9 mouse cellular contexts compared by ENCODE assay signal in the genomic region with DNA sequence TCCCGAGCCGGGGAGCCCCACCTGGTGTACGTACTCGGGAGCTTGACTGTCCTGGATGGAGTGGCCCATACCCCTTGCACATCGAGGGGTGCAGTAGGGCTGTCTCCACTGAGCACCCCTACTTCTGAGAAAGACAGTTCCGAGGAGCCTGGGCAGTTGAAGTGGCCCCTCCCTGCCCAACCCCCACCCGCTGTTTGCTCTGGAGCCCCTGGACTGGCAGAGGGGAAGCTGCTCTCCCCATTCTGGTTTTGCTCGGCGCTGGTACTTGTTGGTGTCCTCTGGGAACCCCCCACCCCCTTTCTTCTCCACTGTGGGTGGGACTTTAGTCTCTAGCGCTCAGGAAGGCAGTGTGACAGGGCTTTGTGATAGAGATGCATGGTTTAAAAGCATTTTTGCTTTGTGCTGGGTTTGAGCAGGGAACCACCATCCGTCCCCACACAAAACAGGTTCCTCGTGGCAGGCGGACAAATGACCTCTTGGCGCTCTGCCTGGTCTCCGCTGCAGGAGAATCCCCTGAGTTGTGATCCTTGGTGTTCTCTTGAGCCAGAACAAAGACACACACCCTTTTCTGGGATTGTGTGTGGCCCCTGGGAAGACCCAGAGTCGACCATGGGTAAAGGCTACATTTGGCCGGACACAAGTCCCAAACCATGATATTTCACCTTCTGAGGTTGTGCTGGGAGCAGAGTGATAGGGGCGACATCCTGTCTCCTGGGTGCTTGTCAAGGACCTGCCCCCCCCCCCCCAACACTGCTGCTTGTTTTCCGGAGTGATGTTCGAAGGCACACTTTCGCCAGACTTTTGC. TPM values are rescaled to one million over a fixed set of nuclear protein-coding genes. Genes with fewer than 3 reads are reported as not detected.
A peak's percentile ranks its signal among the peaks of the same experiment; 100 is the strongest.
DNase-seq lines count a peak whose midpoint lies in the region; ATAC-seq lines count a peak whose summit lies in the region.
"Had no signal": no experiment of that assay in that cellular context is flagged by ENCODE, and none has a peak within 500 bp of the region (broad histone marks: within the 10 kb centered on the region; RNA-seq: fewer than 3 reads in every experiment).

No protein-coding gene starts in this region.

- peaks cover 11% of the 10 kb centered on the region; the same call in 1 of the 2 replicates for H3K27me3 ChIP-seq in heart, embryonic 14.5 days (ENCODE audit: control insufficient read depth, insufficient read depth, low read length)
- no peaks in the 10 kb centered on the region for H3K27me3 ChIP-seq in forebrain, embryonic 16.5 days (replicated peaks; ENCODE audit: control insufficient read depth, insufficient read depth, low read length)
- 0 out of 2 replicates have a peak, but pooled peaks cover 5% of the 10 kb centered on the region for H3K27me3 ChIP-seq in liver, embryonic 11.5 days (replicated peaks; ENCODE audit: control insufficient read depth, insufficient read depth, low read length)

- no peak for ATAC-seq in heart, embryonic 14.5 days (ENCODE audit: insufficient number of reproducible peaks, insufficient read depth, low FRiP score, low read depth)
- peak; percentile 62 for ATAC-seq in forebrain, embryonic 16.5 days
- ATAC-seq in liver, embryonic 11.5 days (replicated peaks; ENCODE audit: low FRiP score) = peak; percentile 35; the same call in 1 of the 2 replicates
- ATAC-seq: Patski had no signal

- H3K4me2 ChIP-seq in heart, embryonic 14.5 days (ENCODE audit: low read length) = peak overlapping the region; percentile 96
- peak overlapping the region; percentile 63 for H3K4me2 ChIP-seq in forebrain, embryonic 16.5 days (ENCODE audit: low read length)
- H3K4me2 ChIP-seq in liver, embryonic 11.5 days = peak overlapping the region; percentile 73

- peak overlapping the region; percentile 53 to 54 for H3K4me3 ChIP-seq in heart, embryonic 14.5 days (ENCODE audit: control insufficient read depth in 1 of 2, insufficient read depth in 1 of 2, low read depth in 1 of 2, low read length in 2 of 2)
- H3K4me3 ChIP-seq in forebrain, embryonic 16.5 days (replicated peaks; ENCODE audit: low read length) = peak overlapping the region; percentile 96
- H3K4me3 ChIP-seq in liver, embryonic 11.5 days (ENCODE audit: low read depth, low read length) = peak overlapping the region; percentile 54

- peaks cover 7 to 9% of the 10 kb centered on the region in 2 experiments; a peak in 2 of 4 replicates for H3K4me1 ChIP-seq in heart, embryonic 14.5 days (ENCODE audit: control insufficient read depth in 2 of 2, insufficient read depth in 2 of 2, low read length in 2 of 2)
- H3K4me1 ChIP-seq in forebrain, embryonic 16.5 days (replicated peaks; ENCODE audit: control insufficient read depth, insufficient read depth, low read length) = peaks cover 47% of the 10 kb centered on the region
- H3K4me1 ChIP-seq in liver, embryonic 11.5 days (replicated peaks; ENCODE audit: control insufficient read depth, insufficient read depth, low read length) = peaks cover 5% of the 10 kb centered on the region

- peak overlapping the region; percentile 69 for H3K9ac ChIP-seq in heart, embryonic 14.5 days (ENCODE audit: low read length)
- peak overlapping the region; percentile 95 for H3K9ac ChIP-seq in forebrain, embryonic 16.5 days (replicated peaks; ENCODE audit: low read depth, low read length)
- H3K9ac ChIP-seq in liver, embryonic 11.5 days (ENCODE audit: low read depth, low read length) = peak overlapping the region; percentile 50; the same call in 1 of the 2 replicates

- H3K9me3 ChIP-seq in heart, embryonic 14.5 days (ENCODE audit: control insufficient read depth, low read length) = no peaks in the 10 kb centered on the region
- H3K9me3 ChIP-seq in forebrain, embryonic 16.5 days (ENCODE audit: control insufficient read depth, low read length) = no peaks in the 10 kb centered on the region
- no peaks in the 10 kb centered on the region for H3K9me3 ChIP-seq in liver, embryonic 11.5 days (ENCODE audit: control insufficient read depth, low read length)

- DNase-seq in heart, adult 9 months (ENCODE audit: low spot score in 2 of 2) = no peak
- peak; percentile 32 for DNase-seq in Muller cell, postnatal 12 days (ENCODE audit: inconsistent ontology term)
- DNase-seq in liver, embryonic 11.5 days (ENCODE audit: low spot score) = peak; percentile 37
- no peak for DNase-seq in urinary bladder, postnatal 4 days (ENCODE audit: low spot score in 2 of 2)
- DNase-seq in layer of hippocampus, adult 9-10 months (ENCODE audit: low spot score) = no peak
- DNase-seq in layer of hippocampus, adult 8-10 months (ENCODE audit: low spot score in 2 of 2) = no peak

- no peaks in the 10 kb centered on the region for H3K36me3 ChIP-seq in heart, embryonic 14.5 days (ENCODE audit: control insufficient read depth, insufficient read depth, low read length)
- H3K36me3 ChIP-seq in forebrain, embryonic 16.5 days (ENCODE audit: control insufficient read depth, insufficient read depth) = no peaks in the 10 kb centered on the region
- H3K36me3 ChIP-seq in liver, embryonic 11.5 days (ENCODE audit: control insufficient read depth, insufficient read depth, low read length) = no peaks in the 10 kb centered on the region

- H3K27ac ChIP-seq in heart, embryonic 14.5 days (replicated peaks in 1 of 2; ENCODE audit: control insufficient read depth in 1 of 2, insufficient read depth in 1 of 2, low read depth in 2 of 2, low read length in 2 of 2) = no peak overlapping the region
- peak overlapping the region; percentile 91 for H3K27ac ChIP-seq in forebrain, embryonic 16.5 days (ENCODE audit: low read length)
- H3K27ac ChIP-seq in liver, embryonic 11.5 days (ENCODE audit: low read depth, low read length) = no peak overlapping the region

- 10% methylated on average over 21 of the region's 21 CpGs for WGBS in heart, embryonic 14.5 days
- WGBS in forebrain, embryonic 16.5 days = 3% methylated on average over 21 of the region's 21 CpGs
- 11% methylated on average over 21 of the region's 21 CpGs for WGBS in liver, embryonic 11.5 days

RNA-seq across cellular contexts. Expression of gene D430019H16Rik, which starts 0.8 kb away (rescaled TPM):
- polyA plus RNA-seq in heart, embryonic 14.5 days (2014; fragmentation: Nextera tagmentation; extraction: Ambion mirVana) = 0.30 and 0.72 TPM in 2 replicates
- polyA plus RNA-seq in forebrain, embryonic 16.5 days (2015; fragmentation: Nextera tagmentation; extraction: Ambion mirVana) = 14.0 and 17.8 TPM in 2 replicates
- 0.49 and 0.93 TPM in 2 replicates for polyA plus RNA-seq in liver, embryonic 11.5 days (2014; fragmentation: Nextera tagmentation; extraction: Ambion mirVana)
- 100 to 1,000 TPM in 2 of 4 experiments, 10 to 100 TPM in 2; 90.0 to 116 (median 99.9) TPM for total RNA-seq in layer of hippocampus, adult 8-10 months (2022)

Comparison
In these comparisons a context has a peak if more than half of its experiments do, and no peak if none do; other contexts are left out.
1. DNase-seq: peak in Muller cell, postnatal 12 days (single experiment) and liver, embryonic 11.5 days (single experiment); none in heart, adult 9 months (0 of 2), urinary bladder, postnatal 4 days (0 of 2), layer of hippocampus, adult 9-10 months (single experiment) and layer of hippocampus, adult 8-10 months (0 of 2).
2. Peak in every context shown above with its lines, with median percentiles within 50 percentile points of each other: H3K4me2 ChIP-seq, H3K4me3 ChIP-seq and H3K9ac ChIP-seq.